In the genomic region with DNA sequence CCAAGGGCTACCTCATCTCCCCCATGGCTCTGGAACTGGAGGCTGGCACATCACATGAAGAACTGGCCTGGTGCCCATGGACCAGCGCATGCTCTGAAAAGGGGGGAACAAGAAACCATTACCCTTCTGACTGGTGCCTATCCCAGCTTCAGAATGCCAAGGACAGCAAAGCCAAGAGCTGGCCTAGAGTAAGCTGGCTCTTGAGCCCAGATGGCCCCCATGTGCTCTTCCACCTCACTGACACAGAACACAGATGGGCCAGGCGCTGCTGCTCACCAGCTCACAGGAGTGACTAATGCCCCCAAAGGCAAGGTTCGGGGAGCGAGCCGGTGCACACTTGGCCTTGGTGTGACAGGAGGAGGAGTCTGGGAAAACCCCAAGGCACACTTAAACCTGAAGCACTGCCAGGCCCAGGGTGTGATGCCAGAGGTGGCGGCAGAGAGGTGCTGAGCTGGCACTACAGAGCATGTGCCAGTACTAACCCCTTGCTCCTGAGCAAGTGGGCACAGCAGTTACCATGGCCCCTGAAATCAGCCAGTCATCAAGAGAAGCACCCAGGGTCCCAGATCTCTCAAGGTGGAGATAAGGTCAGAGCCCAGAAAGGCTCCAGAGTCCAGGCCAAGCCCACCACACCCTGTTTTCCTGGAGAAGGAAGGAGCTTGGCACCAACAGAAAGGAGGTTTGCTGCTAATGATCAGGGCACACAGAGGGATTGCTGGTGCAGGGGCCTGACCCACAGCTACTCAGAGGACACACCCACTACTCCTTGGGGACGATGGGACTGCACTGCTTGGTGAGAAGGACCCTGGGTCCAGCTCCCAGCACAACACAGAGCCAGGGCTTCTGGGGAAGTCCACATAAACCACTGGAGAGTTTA, we compare ENCODE assay signal across 11 mouse cellular contexts. TPM values are rescaled to one million over a fixed set of nuclear protein-coding genes. Genes with fewer than 3 reads are reported as not detected.
DNase-seq lines count a peak whose midpoint lies in the region; ATAC-seq lines count a peak whose summit lies in the region.
"Had no signal": no experiment of that assay in that cellular context is flagged by ENCODE, and none has a peak within 500 bp of the region (broad histone marks: within the 10 kb centered on the region; RNA-seq: fewer than 3 reads in every experiment).

No protein-coding gene starts in this region.

- no peak overlapping the region for H3K4me3 ChIP-seq in hindbrain, embryonic 13.5 days
- no peak overlapping the region for H3K4me3 ChIP-seq in hindbrain, embryonic 11.5 days (ENCODE audit: low read depth, low read length)
- no peak overlapping the region for H3K4me3 ChIP-seq in lung, embryonic 16.5 days (ENCODE audit: low read length)
- H3K4me3 ChIP-seq: embryonic facial prominence, embryonic 12.5 days; stomach, embryonic 15.5 days had no signal

- H3K4me1 ChIP-seq in hindbrain, embryonic 13.5 days (replicated peaks): peaks cover 41% of the 10 kb centered on the region
- no peaks in the 10 kb centered on the region for H3K4me1 ChIP-seq in hindbrain, embryonic 11.5 days (replicated peaks; ENCODE audit: control insufficient read depth, insufficient read depth, low read length)
- no peaks in the 10 kb centered on the region; the same call in 1 of the 2 replicates for H3K4me1 ChIP-seq in lung, embryonic 16.5 days (replicated peaks; ENCODE audit: control insufficient read depth, insufficient read depth, low read length)

- no peak overlapping the region for H3K9ac ChIP-seq in hindbrain, embryonic 13.5 days
- H3K9ac ChIP-seq in hindbrain, embryonic 11.5 days (ENCODE audit: low read depth, low read length): no peak overlapping the region
- H3K9ac ChIP-seq in lung, embryonic 16.5 days (ENCODE audit: low read length): no peak overlapping the region
- H3K9ac ChIP-seq: embryonic facial prominence, embryonic 12.5 days; liver, embryonic 14.5 days; stomach, embryonic 15.5 days had no signal

- no peak for DNase-seq in hindbrain, embryonic 11.5 days (ENCODE audit: low spot score)
- peak; percentile 97 for DNase-seq in 3T3-L1 (ENCODE audit: low read depth, low spot score)
- DNase-seq in heart, adult 8-10 months (ENCODE audit: low spot score): peak; percentile 56
- DNase-seq in thymus, postnatal 0 days (ENCODE audit: low spot score): no peak

- H3K9me3 ChIP-seq in hindbrain, embryonic 13.5 days: no peaks in the 10 kb centered on the region
- no peaks in the 10 kb centered on the region for H3K9me3 ChIP-seq in hindbrain, embryonic 11.5 days (ENCODE audit: control insufficient read depth, low read length)
- no peaks in the 10 kb centered on the region for H3K9me3 ChIP-seq in lung, embryonic 16.5 days (ENCODE audit: control insufficient read depth, low read length)
- H3K9me3 ChIP-seq: embryonic facial prominence, embryonic 12.5 days; stomach, embryonic 15.5 days had no signal

- peaks cover 47% of the 10 kb centered on the region for H3K36me3 ChIP-seq in hindbrain, embryonic 13.5 days
- 0 out of 2 replicates have a peak, but pooled peaks cover 4% of the 10 kb centered on the region for H3K36me3 ChIP-seq in hindbrain, embryonic 11.5 days (ENCODE audit: control insufficient read depth, insufficient read depth, low read length)
- H3K36me3 ChIP-seq in lung, embryonic 16.5 days (ENCODE audit: control insufficient read depth, insufficient read depth, low read length): peaks cover 20% of the 10 kb centered on the region

- WGBS in hindbrain, embryonic 13.5 days: 74% methylated on average over 7 of the region's 7 CpGs
- 90% methylated on average over 7 of the region's 7 CpGs for WGBS in hindbrain, embryonic 11.5 days
- WGBS in lung, embryonic 16.5 days: 80% methylated on average over 7 of the region's 7 CpGs

- H3K4me2 ChIP-seq in hindbrain, embryonic 13.5 days: no peak overlapping the region
- H3K4me2 ChIP-seq in hindbrain, embryonic 11.5 days (replicated peaks; ENCODE audit: low read depth, low read length): no peak overlapping the region
- H3K4me2 ChIP-seq in lung, embryonic 16.5 days (ENCODE audit: low read depth, low read length): no peak overlapping the region
- H3K4me2 ChIP-seq: embryonic facial prominence, embryonic 12.5 days; stomach, embryonic 15.5 days had no signal

- H3K27me3 ChIP-seq in hindbrain, embryonic 13.5 days: no peaks in the 10 kb centered on the region
- no peaks in the 10 kb centered on the region for H3K27me3 ChIP-seq in hindbrain, embryonic 11.5 days (ENCODE audit: control insufficient read depth, insufficient read depth, low read length)
- H3K27me3 ChIP-seq in lung, embryonic 16.5 days (ENCODE audit: control insufficient read depth, insufficient read depth, low read depth, low read length): no peaks in the 10 kb centered on the region
- H3K27me3 ChIP-seq: embryonic facial prominence, embryonic 12.5 days; stomach, embryonic 15.5 days had no signal

- ATAC-seq in hindbrain, embryonic 13.5 days (ENCODE audit: low FRiP score): 0 out of 2 replicates have a peak, but pooled peaks have one; percentile 40
- no peak for ATAC-seq in hindbrain, embryonic 11.5 days (ENCODE audit: low FRiP score)
- ATAC-seq in cerebellum, adult (ENCODE audit: insufficient number of reproducible peaks, low FRiP score, low TSS enrichment): peak; percentile 74
- 0 out of 2 replicates have a peak, but pooled peaks have one; percentile 7 for ATAC-seq in lung, embryonic 16.5 days (ENCODE audit: low read depth)
- ATAC-seq in megakaryocyte-erythroid progenitor cell, adult 5-6 weeks (replicated peaks; ENCODE audit: low FRiP score, low TSS enrichment, poor library complexity, severe bottlenecking): no peak

- peak overlapping the region; percentile 18; the same call in 1 of the 2 replicates for H3K27ac ChIP-seq in hindbrain, embryonic 13.5 days
- no peak overlapping the region for H3K27ac ChIP-seq in hindbrain, embryonic 11.5 days (ENCODE audit: low read depth, low read length)
- no peak overlapping the region for H3K27ac ChIP-seq in lung, embryonic 16.5 days (ENCODE audit: low read length)
- H3K27ac ChIP-seq: embryonic facial prominence, embryonic 12.5 days; liver, embryonic 14.5 days; stomach, embryonic 15.5 days had no signal

RNA-seq across cellular contexts. Expression of a gene that starts 6.7 kb away (rescaled TPM):
- polyA plus RNA-seq in hindbrain, embryonic 13.5 days (2015; fragmentation: Nextera tagmentation; extraction: Ambion mirVana): 139 TPM in 2 replicates
- polyA plus RNA-seq in hindbrain, embryonic 11.5 days (2014; fragmentation: Nextera tagmentation; extraction: Ambion mirVana): 120 and 140 TPM in 2 replicates
- 10 to 100 TPM; 66.2 to 82.2 (median 75.4) TPM for total RNA-seq in heart, adult 8-10 months (2022)
- 101 and 113 TPM in 2 replicates for polyA plus RNA-seq in lung, embryonic 16.5 days (2015; fragmentation: Nextera tagmentation; extraction: Ambion mirVana)
- 138 and 145 TPM in 2 replicates for polyA plus RNA-seq in thymus, postnatal 0 days (2015; fragmentation: Nextera tagmentation; extraction: Ambion mirVana)
- 30.8 and 34.8 TPM in 2 replicates for total RNA-seq in megakaryocyte-erythroid progenitor cell, adult 5-6 weeks (2014; fragmentation: Nextera tagmentation)
- total RNA-seq in megakaryocyte-erythroid progenitor cell, adult 5-6 weeks (2017): 19.5 and 23.8 TPM in 2 replicates

RNA-seq across cellular contexts. Expression of a gene that starts 6.9 kb away (rescaled TPM):
- polyA plus RNA-seq in hindbrain, embryonic 13.5 days (2015; fragmentation: Nextera tagmentation; extraction: Ambion mirVana): 24.6 and 26.0 TPM in 2 replicates
- 13.5 and 15.0 TPM in 2 replicates for polyA plus RNA-seq in hindbrain, embryonic 11.5 days (2014; fragmentation: Nextera tagmentation; extraction: Ambion mirVana)
- 10 to 100 TPM; 10.3 to 17.0 (median 15.9) TPM for total RNA-seq in heart, adult 8-10 months (2022)
- 14.8 and 16.2 TPM in 2 replicates for polyA plus RNA-seq in lung, embryonic 16.5 days (2015; fragmentation: Nextera tagmentation; extraction: Ambion mirVana)
- 17.8 and 19.4 TPM in 2 replicates for polyA plus RNA-seq in thymus, postnatal 0 days (2015; fragmentation: Nextera tagmentation; extraction: Ambion mirVana)
- 16.0 and 23.2 TPM in 2 replicates for total RNA-seq in megakaryocyte-erythroid progenitor cell, adult 5-6 weeks (2014; fragmentation: Nextera tagmentation)
- total RNA-seq in megakaryocyte-erythroid progenitor cell, adult 5-6 weeks (2017): 6.8 and 8.1 TPM in 2 replicates

RNA-seq across cellular contexts. Expression of a gene that starts 52.3 kb away (rescaled TPM):
- 7.5 and 7.9 TPM in 2 replicates for polyA plus RNA-seq in hindbrain, embryonic 13.5 days (2015; fragmentation: Nextera tagmentation; extraction: Ambion mirVana)
- 27.6 and 29.5 TPM in 2 replicates for polyA plus RNA-seq in hindbrain, embryonic 11.5 days (2014; fragmentation: Nextera tagmentation; extraction: Ambion mirVana)
- 1 to 10 TPM; 1.2 to 2.2 (median 1.4) TPM for total RNA-seq in heart, adult 8-10 months (2022)
- polyA plus RNA-seq in lung, embryonic 16.5 days (2015; fragmentation: Nextera tagmentation; extraction: Ambion mirVana): 120 and 130 TPM in 2 replicates
- 2.6 and 3.6 TPM in 2 replicates for polyA plus RNA-seq in thymus, postnatal 0 days (2015; fragmentation: Nextera tagmentation; extraction: Ambion mirVana)
- total RNA-seq in megakaryocyte-erythroid progenitor cell, adult 5-6 weeks (2014; fragmentation: Nextera tagmentation): 0.37 TPM in 1 of 2 replicates, not detected in the other
- 0.52 TPM in 1 of 2 replicates, not detected in the other for total RNA-seq in megakaryocyte-erythroid progenitor cell, adult 5-6 weeks (2017)

Comparison
In these comparisons a context has a peak if more than half of its experiments do, and no peak if none do; other contexts are left out.
1. ATAC-seq: peak in hindbrain, embryonic 13.5 days (single experiment), cerebellum, adult (single experiment) and lung, embryonic 16.5 days (single experiment); none in hindbrain, embryonic 11.5 days (single experiment) and megakaryocyte-erythroid progenitor cell, adult 5-6 weeks (single experiment).
2. DNase-seq: peak in 3T3-L1 (single experiment) and heart, adult 8-10 months (single experiment); none in hindbrain, embryonic 11.5 days (single experiment) and thymus, postnatal 0 days (single experiment).